Mouse (Mus musculus) heart, postnatal 36 days (tissue): ENCODE results near the gene Mul1. TPM values are rescaled to one million over a fixed set of nuclear protein-coding genes. Genes with fewer than 3 reads are reported as not detected.

Experiments
- DNase-seq, 2 experiments: peaks; one replicate each; pipeline ENCODE4 v3.0.0; 2021 to 2022
- intact Hi-C: fragments of 180-260 bp; cut with DNase I; formaldehyde crosslinking; loops from one replicate; pipeline ENCODE4 v1.15.1; 2025
- total RNA-seq, 2 experiments: library from RNA; stranded (reverse); gene quantifications; 2 replicates each; pipeline ENCODE4 v1.2.3; 2021

The Mul1 gene
- total RNA-seq, 2 experiments from 2014 or later: 75.2 to 79.0 TPM

DNA sequence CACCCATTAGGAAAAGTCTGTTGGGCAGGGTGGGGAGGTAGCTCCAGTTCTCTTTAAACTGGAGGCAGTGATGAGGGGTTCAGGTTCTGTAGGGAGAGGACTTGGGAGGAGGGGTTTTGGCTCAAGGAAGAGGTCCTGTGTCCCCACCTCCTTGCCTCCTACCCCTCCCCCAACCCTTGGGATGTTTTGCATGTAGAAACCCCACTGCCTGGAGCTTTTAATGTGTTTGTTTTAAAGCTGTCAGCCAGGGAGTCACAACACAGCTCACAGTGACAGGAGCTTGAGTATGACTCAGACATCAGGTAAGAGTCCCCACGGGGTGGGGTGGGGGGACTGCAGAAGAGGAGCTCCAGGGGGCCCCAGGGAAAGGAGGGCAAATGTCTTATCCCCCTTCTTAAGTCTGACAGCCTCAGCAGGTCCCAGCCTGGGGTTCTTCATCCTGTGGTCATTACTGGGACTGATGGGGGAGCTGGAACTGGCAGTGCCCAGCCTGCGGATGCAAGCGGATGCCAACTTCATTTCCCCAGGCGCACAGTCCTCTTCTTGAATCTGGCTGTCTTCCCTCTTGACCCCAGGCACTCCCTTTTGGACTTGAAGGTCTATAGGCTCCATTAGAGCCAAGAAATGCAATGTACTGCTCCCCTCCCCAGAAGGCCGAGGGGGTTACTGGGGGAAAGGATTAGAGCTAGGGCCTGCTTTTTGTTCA is 24.4 kb downstream of the Mul1 start:
- intact Hi-C loops: no loop called here
- DNase-seq: no peak

- no peak for DNase-seq
- intact Hi-C loops: no loop called here
Measured at GRCm38 (mm10) chr4:138459775-138460174, 25.3 kb downstream of the Mul1 start.

- DNase-seq: no peak
- intact Hi-C loops: no loop called here
Measured at GRCm38 (mm10) chr4:138460910-138461309, 26.4 kb downstream of the Mul1 start.

DNA sequence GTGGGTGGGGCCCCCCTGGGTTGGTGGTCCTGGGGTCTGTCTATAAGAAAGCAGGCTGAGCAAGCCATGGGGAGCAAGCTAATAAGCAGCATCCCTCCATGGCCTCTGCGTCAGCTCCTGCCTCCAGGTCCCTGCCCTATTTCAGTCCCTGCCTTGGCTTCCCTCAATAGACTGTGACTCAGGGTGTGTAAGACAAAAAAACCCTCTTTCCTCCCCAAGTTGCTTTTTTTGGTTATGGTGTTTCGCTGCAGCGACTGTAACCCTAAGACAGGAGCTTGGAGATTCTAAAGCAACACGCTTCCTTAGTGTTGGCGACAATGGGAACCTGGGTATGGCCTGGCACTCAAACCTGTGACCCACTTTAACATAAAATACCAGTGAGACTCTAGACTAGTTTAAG is 27.0 kb downstream of the Mul1 start:
- no peak for DNase-seq
- intact Hi-C loops: no loop called here

DNA sequence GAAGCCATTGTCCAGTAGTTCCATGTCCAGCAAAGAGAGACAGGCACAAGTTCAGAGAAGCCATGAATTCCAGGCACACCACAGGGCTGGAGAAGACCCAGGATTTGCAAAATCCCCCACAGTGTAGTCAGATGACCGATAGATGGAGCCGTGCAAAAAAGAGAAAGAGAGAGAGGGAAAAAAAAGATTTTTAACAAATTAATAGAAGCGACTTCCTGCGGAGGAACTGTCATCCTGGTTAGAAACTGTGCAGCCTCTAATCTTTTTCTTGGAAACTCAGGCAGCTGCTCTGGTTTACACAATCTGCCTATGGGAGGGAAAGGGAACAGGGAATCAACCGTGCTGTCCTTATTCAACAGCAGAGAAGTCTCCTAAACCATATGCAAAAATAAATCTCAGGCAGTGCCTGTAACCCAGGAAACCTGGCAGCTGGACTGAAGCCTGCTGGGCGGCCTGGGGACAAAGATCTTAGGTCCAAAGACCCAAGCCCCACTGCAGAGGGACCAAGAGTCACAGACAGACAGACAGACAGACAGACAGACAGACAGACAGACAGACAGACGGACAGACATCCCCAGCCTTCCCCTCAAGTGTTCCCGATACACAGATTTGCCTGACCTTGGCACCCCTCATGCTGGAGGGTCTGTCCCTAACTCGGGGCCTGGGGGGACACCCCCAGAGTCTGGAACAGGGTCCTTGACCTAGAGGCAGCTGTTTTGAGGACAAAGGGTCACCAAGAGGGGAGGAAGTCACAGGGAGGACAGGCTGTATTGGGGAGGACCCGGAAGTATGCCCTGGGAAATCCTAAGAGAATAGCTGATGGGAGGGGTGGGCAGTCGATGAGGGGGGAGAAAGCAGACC is 28.7 kb downstream of the Mul1 start:
- intact Hi-C loops: no loop called here
- peak in 1 of 2 experiments; percentile 31 for DNase-seq

DNA sequence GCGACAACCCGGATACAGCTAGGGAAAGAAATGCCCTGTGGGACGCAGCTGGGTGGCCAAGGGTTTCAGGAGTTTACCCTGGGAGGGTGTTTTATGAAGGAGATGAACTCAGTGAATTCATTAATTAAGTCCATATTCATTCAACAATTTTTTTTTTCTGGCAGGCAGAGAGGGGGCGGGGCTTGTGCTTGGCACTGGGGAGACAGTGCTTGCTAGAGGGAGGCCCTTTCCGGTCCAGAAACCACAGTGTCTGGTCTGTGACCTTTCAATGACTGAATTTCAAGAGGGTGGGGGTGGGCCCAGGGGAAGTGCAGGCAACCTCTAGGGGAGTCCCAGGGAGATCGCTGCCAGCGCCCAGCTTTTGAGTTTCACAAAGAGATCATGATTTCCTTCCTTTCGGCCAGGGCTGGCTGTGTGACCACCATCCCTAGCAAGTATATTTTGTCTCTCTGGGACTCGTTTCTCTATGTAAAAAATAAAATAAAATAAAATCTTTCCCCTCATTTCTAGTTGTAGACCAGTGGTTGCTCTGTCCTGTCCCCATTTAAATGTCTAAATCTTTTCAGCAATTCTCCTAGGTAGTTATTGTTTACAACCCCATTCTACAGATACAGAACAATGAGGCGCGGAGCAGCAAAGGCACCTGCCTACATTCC is 29.5 kb downstream of the Mul1 start:
- peak; percentile 83 to 87 for DNase-seq
- intact Hi-C loops: loop anchor here (2.0 kb wide), 1 partner anchor 41 kb away; no protein-coding TSS in a partner anchor

DNA sequence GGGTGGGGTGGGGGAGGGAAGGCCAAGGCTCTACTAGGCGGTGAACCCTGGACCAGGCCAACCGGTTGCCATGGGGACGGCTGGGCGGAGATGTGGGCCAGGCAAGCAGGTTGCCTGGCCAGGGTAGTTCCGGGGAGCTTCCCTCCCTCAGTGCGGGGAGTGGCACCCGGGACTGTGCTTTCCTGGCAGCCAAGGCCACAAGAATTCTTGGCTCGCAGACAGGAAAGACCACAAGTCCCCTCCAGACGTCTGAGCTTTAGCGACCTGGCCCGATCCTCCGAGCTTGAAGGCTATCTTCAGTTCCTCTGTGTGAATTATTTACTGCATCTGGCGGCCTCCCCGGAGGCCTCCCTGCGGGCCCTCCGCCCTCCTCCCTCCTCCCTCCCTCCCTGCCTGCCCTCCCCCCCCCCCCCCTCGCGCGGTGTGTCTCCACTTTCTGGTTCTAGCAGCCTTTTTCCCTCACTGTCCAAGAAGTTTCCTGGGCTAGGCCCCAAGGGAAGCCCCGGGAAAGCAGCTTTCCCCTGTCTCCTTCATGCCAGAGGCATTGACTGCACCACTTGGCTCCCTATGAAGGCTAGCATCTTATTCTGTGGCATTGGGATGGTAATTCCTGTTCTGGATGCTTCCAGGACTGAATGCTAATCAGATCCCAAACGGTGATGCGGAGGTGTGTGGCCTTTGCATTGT is 30.3 kb downstream of the Mul1 start:
- peak; percentile 51 to 70 for DNase-seq

DNA sequence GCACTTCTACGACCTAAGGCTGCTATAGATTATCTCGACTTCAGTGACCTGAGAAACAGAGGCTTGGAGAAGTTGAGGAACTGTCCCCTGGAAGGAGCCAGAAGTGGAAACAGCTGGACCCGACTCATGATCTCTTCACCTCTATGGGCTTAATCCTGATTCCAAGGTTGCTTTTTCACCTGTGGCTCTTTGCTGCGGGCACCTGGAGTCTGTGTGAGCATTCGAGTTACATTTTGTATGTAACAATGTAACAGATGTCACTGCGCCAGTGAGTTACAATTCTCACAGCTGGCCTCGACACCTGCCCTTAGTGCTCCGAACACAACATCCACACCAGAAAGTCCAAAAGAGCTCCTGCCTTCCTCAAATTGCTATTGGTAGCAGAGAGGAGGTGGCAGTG is 31.0 kb downstream of the Mul1 start:
- DNase-seq: no peak
- intact Hi-C loops: loop anchor here (2.0 kb wide), 1 partner anchor 39 kb away; no protein-coding TSS in a partner anchor

More for the DNA sequence above, 30.3 kb downstream of the Mul1 start:
- intact Hi-C loops: loop anchor here (2.0 kb wide), 1 partner anchor 40 kb away; no protein-coding TSS in a partner anchor

GRCm38 (mm10) chr4:138466690-138467089 is 32.2 kb downstream of the Mul1 start:
- intact Hi-C loops: no loop called here

DNA sequence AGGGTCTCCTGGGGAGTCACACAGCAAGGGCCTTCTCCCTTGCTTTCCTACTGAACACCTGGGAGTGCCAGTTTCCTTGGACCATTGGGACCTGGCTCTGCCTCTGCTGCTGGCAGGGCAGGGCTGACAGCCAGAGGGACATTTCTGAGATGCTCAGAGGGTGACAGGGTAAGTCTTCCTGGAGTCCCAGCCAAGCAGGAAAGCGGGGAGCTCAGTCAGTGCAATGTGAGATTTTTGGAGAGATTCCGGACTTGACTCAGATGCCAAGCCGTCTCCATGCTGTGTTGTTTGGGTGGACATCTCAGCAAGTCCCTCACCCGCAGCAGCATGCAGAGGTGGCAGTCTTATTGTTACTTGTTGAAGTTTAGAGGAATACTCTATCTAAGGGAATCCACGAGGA is 33.0 kb downstream of the Mul1 start:
- intact Hi-C loops: no loop called here
- no peak for DNase-seq

More at GRCm38 (mm10) chr4:138466690-138467089, 32.2 kb downstream of the Mul1 start:
- DNase-seq: no peak

DNA sequence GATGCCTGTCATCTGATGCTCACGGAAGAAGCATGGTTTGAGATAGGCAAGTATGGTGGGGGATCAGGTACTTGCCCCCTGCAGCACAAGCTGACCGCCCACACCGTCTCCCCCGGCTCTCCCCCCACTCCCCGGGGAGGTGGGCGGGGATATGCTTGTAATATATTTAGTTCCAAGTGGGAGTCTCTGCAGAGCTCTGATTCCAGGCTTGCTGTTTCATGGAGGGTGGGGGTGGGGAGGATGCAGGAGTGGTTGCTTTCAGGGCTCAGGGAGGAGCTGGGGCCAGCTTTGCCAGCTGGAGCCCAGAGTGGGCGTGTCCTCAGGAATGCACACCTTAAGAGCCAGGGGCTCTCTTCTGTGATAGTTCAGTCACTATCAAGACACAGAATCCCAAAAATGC is 34.6 kb downstream of the Mul1 start:
- intact Hi-C loops: no loop called here
- peak in 1 of 2 experiments; percentile 44 for DNase-seq

DNA sequence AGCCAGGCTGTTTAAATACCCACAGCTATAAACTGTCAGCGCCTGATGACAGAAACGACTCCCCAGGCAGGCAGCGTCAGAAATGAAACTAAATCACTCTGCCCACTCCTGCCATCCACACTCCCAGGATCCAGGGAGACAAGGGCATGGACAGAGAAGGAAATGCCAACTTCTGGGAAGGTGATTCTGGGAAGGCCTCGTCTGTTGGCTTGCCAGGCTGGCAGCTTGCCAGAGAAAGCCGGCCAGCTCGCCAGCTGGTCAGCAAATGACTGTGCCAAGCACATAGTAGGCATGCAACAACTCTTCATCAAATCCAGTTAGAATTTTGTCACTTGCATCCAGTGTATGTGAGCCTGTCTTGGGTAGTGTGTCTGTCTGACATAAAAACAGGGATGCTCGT is 36.8 kb downstream of the Mul1 start:
- intact Hi-C loops: no loop called here
- no peak for DNase-seq

DNA sequence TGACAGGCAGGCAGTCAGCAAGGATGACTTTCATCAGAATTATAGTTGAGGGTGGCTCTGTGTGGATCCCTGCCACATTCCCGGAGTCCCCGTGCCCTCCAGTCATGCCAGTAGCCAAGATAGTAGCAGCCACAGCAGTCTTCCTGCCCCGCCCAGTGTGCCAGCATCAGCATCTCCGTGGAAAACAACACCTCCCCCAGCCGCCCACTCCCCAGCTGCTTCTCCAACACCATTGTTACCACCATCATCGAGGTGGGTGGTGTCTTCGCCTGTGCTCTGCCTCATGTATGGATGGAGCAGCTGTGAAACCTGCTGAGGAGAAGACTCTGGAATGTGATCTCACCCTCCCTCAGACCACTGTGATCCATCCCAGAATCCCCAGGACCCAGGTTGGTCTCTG is 45.1 kb downstream of the Mul1 start:
- DNase-seq: no peak
- intact Hi-C loops: no loop called here

DNA sequence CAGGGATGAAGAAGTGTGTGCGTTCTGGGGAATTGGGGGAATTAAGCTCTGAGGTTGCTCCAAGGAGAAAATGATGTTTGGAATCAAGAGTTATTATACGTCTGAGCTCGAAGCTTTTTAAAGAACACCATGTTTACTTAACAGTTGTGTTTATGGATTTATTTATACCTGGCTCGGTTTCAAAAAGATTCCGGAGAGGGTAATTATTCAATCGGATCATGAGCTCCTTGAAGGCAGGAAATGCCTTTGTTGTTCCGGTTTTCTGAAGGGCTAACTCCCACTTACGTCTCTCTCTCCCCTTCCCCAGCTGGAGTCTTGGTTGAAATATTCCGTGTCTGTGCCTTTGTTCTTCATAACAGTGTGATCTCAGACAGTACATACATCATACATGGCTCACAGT is 46.5 kb downstream of the Mul1 start:
- no peak for DNase-seq
- intact Hi-C loops: no loop called here

DNA sequence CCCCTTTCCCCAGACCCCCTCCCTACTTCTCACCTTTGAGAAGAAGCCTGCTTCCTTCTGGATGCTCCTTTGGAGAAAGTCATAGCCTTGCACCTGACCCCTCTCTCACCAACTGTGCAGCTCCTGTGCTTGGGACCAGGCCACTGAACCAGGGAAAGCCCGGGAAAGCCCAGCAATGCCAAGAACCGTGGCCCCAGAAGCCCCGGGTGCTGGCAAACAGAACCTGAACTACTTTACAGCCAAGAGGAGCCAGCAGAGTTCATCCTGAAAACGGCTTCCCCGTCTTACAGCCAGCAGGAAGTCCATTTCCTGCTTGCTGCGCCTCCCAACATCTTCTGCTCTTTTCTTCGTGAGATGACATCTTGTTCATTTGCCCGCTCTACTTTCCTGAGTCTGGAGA is 48.2 kb downstream of the Mul1 start:
- intact Hi-C loops: no loop called here
- DNase-seq: no peak

DNA sequence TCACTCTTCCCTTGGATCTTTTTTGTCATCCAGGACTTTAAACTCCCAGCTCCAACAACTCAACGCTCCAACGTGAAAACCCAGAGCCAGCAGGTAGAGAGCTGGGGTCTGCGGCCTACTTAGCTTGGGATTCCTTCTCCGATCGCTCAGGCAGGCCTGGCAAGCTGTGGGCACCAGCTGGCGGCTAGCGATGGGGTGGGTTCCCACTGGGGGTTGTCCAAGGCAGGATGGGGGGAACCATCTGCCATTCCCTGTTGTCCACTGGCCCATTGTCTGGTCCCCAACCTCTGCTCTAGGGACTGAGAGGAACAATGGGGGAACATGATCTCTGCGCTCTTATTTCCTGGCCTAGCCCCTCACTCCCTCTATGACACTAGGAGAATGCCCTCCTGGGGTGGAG is 53.8 kb downstream of the Mul1 start:
- no peak for DNase-seq
- intact Hi-C loops: no loop called here

DNA sequence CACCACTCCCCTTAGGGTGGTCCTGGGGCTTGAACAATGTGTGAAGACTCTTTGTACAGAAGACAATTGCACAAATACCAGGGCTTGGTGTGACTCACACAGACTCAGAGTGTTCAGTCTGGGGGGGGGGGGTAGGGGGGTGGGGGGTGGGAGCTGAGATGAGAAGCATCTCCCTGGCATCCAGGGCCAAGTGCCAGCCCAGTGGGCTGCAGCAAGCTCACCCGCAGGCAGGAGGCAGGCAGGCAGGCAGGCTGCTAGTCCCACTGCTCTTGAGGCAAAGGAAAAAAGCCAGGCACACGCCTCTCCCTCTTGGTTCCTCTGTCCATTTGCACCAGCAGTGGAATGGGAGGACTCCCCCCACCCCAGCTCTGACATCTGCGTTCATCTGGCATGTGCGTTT is 56.6 kb downstream of the Mul1 start:
- no peak for DNase-seq
- intact Hi-C loops: no loop called here
